Mouse (Mus musculus): ENCODE measurements around the gene Kifc1. TPM values are rescaled to one million over a fixed set of nuclear protein-coding genes. Genes with fewer than 3 reads are reported as not detected.
A peak's percentile ranks its signal among the peaks of the same experiment; 100 is the strongest.

Gene Kifc1
- total RNA-seq, 2 experiments from 2014 or later: 13.4 to 15.8 TPM

DNA sequence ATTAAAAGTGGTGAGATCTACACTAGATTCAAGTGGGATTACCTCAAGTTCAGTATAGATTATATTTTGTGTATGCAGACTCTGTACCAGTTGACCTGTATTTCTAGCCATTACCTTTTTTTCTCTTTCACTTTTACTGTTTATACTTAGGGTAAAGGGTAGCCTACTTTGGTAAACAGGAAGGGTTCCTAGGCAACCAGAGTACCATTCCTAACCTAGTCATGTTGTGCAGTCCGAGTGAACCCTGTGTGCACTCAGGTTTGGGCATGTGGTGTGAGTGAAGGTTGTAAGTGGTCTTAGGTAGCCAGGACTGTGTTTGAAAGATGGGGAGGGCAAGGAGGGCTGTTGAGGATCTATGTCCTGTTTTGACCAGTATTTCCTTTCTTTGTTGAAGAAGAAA, 39.1 kb downstream of the Kifc1 start:
- no peak for DNase-seq

DNA sequence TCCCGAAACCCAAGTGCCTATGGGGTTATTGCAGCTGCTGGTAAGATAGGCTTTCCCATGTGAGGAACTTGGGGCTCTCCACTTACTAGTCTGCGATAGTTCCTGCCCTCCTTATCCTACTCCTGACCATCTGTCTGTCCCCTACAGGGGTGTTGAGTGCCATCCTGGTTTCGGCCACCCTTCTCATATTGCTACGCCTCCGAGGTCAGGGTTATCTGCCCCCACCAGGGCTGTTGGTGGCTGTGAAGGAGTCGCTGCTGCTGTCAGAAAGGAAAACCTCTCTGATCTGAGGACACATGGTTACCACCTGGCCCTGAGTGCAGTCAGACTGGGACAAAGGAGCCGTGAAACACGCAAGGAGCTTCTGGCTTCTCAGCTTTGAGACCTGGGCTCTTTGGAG, 42.3 kb downstream of the Kifc1 start:
- no peak for DNase-seq

DNA sequence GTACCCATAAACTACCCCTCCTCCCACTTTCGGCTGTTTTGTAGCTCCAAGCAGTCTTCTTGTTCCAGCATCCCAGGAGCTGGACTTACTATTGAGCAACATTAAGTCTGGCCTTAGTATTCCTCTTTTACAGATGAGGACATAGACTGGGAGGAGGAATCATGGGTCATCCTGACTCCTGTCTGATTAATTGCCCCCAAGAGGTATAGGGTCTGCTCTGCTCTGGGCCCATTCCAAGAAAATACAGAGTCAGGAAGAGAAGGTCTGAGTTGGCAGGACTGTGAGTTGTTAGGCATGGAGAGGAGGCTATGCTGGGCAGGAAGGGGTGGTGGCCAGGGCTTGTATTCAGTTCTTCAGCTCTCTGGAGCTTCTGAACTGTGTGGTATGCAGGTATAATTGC, 46.3 kb downstream of the Kifc1 start:
- no peak for DNase-seq

DNA sequence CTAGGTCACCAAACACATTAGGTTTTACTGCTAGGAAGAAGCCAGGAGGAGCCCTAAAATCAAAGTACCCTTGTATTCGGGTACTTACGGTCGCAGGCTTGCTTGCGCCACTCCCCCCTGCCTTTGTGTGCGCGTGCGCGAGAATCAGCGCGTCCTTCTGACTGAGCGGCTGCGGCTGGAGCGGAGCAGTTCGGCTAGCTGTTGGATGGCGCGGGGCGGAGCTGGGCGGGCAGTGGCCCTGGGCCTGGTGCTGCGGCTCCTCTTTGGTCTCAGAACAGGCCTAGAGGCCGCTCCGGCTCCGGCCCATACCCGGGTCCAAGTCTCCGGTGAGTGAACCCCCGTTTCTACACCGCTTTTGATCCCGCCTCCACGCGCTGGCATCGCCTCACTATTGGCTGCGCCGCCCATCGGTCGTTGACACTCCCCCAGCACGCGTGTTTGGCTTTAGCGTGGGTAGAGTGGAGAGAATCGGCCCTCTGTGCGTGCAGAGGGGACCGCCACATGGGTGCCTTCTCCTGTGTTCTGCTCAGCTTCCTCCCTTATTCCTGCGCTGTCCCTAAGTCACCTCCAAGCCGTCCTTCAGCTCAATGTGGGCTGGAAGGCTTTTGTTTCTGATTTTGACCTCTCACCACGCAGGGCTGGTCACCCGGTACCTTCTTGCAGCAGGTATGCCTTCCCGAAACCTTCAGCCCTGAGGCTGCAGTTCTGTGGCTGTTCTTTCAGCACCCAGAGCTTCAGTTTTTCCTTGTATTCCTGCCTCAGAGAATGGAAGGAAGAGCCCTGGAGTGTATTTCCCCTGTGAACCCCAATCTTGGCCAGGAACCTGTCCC, 47.3 kb downstream of the Kifc1 start, which contains the start of gene Cd320:
Gene Cd320, plus strand, starts transcription at position 126 of the 830 bp plus-strand sequence.
- peak; percentile 93 for DNase-seq

DNA sequence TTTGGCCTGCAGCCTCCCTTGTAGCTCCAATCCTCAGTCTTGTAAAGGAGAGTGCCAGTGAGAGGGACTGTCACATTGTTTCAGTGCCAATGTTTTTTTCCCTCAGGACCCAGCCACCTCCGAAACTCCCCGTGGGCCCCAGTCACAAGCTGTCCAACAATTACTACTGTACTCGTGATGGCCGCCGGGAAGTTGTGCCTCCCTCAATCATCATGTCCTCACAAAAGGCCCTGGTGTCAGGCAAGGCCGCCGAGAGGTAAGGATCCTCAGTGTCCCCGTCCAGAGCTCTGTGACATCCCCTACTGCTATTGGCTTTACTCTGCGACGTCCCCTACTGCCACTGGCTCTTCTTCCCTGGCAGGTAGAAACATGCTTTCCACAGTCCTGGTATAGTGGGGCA, 60.9 kb downstream of the Kifc1 start:
- DNase-seq: peak; percentile 41

DNA sequence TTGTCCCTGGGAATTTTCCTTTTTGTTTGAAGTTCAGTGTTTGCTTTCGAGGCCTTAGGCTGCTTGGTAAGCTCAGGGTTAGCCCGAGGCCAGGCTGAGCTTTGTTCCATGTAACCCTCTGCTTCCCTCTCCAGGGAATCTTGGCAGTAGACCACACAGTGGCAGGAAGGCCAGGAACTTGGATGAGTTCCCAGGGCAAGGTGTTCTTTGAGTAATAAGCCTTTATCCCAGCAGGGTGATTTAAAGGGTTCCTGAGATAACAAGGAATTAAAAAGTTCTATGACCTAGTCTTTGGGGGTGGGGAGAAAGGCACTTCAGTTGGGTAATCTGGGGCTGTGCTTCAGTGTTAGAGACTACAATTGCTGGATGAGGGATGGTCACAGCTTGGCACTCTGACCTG, 61.6 kb downstream of the Kifc1 start:
- DNase-seq: peak; percentile 88

DNA sequence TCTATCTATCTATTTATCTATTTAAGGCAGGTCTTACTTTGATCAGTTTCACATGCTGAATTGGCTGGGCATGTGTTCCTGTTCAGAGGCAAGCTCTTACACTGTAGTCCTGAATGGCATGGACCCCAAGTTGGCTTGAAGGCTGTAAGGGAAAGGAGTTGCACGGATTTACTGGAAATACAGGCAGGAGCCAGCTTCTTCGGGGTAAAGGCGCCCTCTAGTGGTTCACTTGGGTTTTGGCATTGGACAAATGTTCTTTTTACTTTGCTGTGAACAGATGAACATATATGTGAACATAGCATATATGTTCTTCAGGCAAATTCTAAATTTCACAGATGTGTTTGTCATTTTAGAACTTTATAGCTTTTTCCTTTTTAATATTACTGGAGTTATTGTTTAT, 63.6 kb downstream of the Kifc1 start:
- DNase-seq: peak; percentile 85

Small RNAs within 50 kb of the gene (microRNA-seq; reads per million reads assigned to microRNA genes)
- gene Gm27740: not detected

Other genes starting within 250 kb of the Kifc1 start
- 100 to 1,000 TPM; 148 to 172 TPM for gene Hnrnpm, start 203.8 kb downstream of the Kifc1 start, total RNA-seq (2021)
- 100 to 1,000 TPM; 115 to 126 TPM for gene March2, start 172.0 kb downstream of the Kifc1 start, total RNA-seq (2021)
- 100 to 1,000 TPM; 213 to 245 TPM for gene Rab11b, start 130.1 kb downstream of the Kifc1 start, total RNA-seq (2021)
- 100 to 1,000 TPM; 156 to 168 TPM for gene Angptl4, start 108.8 kb downstream of the Kifc1 start, total RNA-seq (2021)
- 100 to 1,000 TPM in 1 of 2 experiments, 10 to 100 TPM in 1; 85.3 to 108 TPM for gene Kank3, start 80.1 kb downstream of the Kifc1 start, total RNA-seq (2021)
- 1,000 to 10,000 TPM; 1,671 to 1,675 TPM for gene Rps28, start 66.1 kb downstream of the Kifc1 start, total RNA-seq (2021)
- 100 to 1,000 TPM; 564 to 570 TPM for gene Ndufa7, start 66.1 kb downstream of the Kifc1 start, total RNA-seq (2021)
- gene Cd320, start 47.6 kb downstream of the Kifc1 start, total RNA-seq (2021): 10 to 100 TPM; 29.6 to 39.4 TPM
- not detected for gene Gm7029, start 16.8 kb downstream of the Kifc1 start, total RNA-seq (2021)
- gene Platr17, start 14.5 kb upstream of the Kifc1 start, total RNA-seq (2021): not detected
- 10 to 100 TPM; 25.4 to 26.3 TPM for gene Daxx, start 18.8 kb upstream of the Kifc1 start, total RNA-seq (2021)
- gene Tapbp, start 25.2 kb upstream of the Kifc1 start, total RNA-seq (2021): 100 to 1,000 TPM; 131 to 150 TPM
- 10 to 100 TPM; 29.2 to 34.3 TPM for gene Zbtb22, start 25.2 kb upstream of the Kifc1 start, total RNA-seq (2021)
- gene Rgl2, start 38.9 kb upstream of the Kifc1 start, total RNA-seq (2021): 10 to 100 TPM; 57.1 to 76.3 TPM
- 10 to 100 TPM; 81.2 to 94.9 TPM for gene Pfdn6, start 49.7 kb upstream of the Kifc1 start, total RNA-seq (2021)
- 10 to 100 TPM; 28.4 to 29.7 TPM for gene Wdr46, start 50.0 kb upstream of the Kifc1 start, total RNA-seq (2021)
- gene B3galt4, start 60.8 kb upstream of the Kifc1 start, total RNA-seq (2021): 1 to 10 TPM; 4.8 to 5.8 TPM
- 10 to 100 TPM; 38.8 to 51.4 TPM for gene Vps52, start 65.2 kb upstream of the Kifc1 start, total RNA-seq (2021)
- gene Rps18, start 65.3 kb upstream of the Kifc1 start, total RNA-seq (2021): 100 to 1,000 TPM; 943 to 952 TPM
- gene H2-K1, start 109.7 kb upstream of the Kifc1 start, total RNA-seq (2021): 100 to 1,000 TPM; 204 to 217 TPM
- 10 to 100 TPM; 29.8 to 36.5 TPM for gene Ring1, start 134.0 kb upstream of the Kifc1 start, total RNA-seq (2021)
- gene H2-Ke6, start 137.4 kb upstream of the Kifc1 start, total RNA-seq (2021): 100 to 1,000 TPM; 184 to 194 TPM
- gene Slc39a7, start 141.0 kb upstream of the Kifc1 start, total RNA-seq (2021): 100 to 1,000 TPM; 115 to 140 TPM
- gene Rxrb, start 141.2 kb upstream of the Kifc1 start, total RNA-seq (2021): 10 to 100 TPM; 62.3 to 76.1 TPM
- 10 to 100 TPM in 1 of 2 experiments, 1 to 10 TPM in 1; 4.2 to 15.0 TPM for gene Col11a2, start 148.8 kb upstream of the Kifc1 start, total RNA-seq (2021)
- gene H2-Oa, start 201.7 kb upstream of the Kifc1 start, total RNA-seq (2021): 1 to 10 TPM; 1.4 to 1.5 TPM
- 10 to 100 TPM in 1 of 2 experiments, 1 to 10 TPM in 1; 8.9 to 15.2 TPM for gene H2-DMa, start 228.9 kb upstream of the Kifc1 start, total RNA-seq (2021)
- gene Brd2, start 232.0 kb upstream of the Kifc1 start, total RNA-seq (2021): 100 to 1,000 TPM; 170 to 181 TPM

All from adrenal gland, postnatal 10 days (tissue).